Mouse (Mus musculus) heart, postnatal 4 days (tissue): ENCODE data around the gene Rnf215. TPM values are rescaled to one million over a fixed set of nuclear protein-coding genes. Genes with fewer than 3 reads are reported as not detected.
"Not testable (repeated sequence)": the region's sequence is repeated elsewhere in the genome, so short reads cannot be mapped to it uniquely, and the experiment has no call there.

Experiments
- DNase-seq: peaks from one replicate; pipeline ENCODE4 v3.0.0; 2021
- total RNA-seq, 2 experiments: library from RNA; stranded (reverse); gene quantifications; 2 replicates each; pipeline ENCODE4 v1.2.3; 2021

The Rnf215 gene
- total RNA-seq, result 10 to 100 TPM; 17.5 to 18.3 TPM

DNA sequence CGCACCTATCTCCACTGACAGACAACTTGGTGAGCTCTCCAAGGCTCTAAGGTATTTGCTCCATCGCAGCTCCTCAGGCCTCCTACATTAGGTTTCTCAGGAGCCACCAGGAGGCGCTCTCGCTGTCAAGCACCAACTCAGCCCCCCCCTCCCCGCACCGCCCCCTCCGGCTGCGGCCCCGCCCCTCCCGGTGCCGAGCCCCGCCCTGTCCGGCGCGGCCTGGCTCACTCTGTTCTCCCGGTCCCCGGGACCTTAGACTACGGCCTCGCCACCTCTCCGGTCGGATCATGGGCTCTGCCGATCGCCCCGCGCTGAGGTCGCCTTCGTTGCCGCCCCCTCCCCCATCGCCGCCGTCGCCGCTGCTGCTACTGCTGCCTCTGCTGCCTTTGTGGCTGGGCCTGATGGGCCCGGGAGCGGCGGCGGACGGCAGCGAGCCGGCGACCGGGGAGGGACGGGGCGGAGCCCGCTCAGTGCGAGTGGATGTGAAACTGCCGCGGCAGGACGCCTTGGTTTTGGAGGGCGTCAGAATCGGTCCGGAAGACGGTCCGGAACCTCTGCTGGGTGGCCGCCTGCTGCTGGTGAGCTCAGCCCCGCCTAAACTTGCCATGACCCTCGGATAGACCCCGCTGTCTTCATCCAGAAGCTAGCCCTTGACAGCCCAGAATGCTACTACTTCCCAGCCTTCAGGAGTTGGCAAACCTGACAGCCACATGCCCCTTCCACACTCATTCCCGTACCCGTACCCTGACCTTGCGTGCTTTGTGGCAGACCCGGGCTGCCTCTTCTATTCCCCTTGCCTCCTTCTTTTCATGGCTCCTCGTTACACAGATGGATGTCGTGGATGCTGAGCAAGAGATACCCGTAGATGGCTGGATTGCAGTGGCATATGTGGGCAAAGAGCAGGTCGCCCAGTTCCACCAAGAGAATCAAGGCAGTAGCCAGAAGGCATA is at the start of gene Rnf215:
TSS of gene Rnf215 (plus strand) at position 217 of the 950 bp plus-strand sequence.
- DNase-seq, result peak; percentile 93

DNA sequence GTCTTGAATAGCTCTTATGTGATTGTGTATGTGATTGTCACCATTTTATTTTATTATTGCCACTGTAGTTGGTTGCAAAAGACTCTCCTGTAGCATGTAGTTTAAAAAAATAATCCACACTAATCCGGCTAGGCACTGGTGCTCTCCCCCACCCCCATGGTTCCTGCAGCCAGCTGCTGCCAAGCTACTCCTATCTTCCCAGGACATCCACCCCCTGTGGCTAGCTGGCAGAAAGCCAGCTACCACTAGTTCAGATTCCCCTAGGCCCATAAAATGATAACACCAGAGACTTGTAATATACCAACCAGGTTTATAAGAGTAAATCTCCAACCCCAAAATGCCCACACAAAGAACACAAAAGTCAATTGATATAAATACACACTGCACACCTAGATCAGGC is 48.8 kb upstream of the Rnf215 start:
- no peak for DNase-seq

DNA sequence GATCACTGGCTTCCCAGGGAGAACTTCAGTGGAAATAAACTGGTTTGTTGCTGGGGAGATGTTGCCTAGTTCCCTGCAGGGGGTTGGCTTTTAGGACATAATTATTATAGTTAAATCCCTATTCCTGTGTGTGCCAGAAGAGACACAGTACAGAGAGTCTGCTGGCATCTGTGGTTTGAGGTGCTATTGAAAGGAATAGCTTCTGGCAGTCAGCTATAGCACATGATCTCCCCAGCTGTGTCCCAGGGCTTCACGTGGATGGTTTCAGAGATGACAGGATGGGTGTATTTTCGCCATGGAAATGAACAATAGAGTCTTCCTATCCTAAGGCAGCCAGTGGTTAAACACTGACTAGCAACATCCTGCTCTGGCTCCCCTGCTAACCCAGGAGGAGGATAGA is 47.7 kb upstream of the Rnf215 start:
- DNase-seq, result no peak

DNA sequence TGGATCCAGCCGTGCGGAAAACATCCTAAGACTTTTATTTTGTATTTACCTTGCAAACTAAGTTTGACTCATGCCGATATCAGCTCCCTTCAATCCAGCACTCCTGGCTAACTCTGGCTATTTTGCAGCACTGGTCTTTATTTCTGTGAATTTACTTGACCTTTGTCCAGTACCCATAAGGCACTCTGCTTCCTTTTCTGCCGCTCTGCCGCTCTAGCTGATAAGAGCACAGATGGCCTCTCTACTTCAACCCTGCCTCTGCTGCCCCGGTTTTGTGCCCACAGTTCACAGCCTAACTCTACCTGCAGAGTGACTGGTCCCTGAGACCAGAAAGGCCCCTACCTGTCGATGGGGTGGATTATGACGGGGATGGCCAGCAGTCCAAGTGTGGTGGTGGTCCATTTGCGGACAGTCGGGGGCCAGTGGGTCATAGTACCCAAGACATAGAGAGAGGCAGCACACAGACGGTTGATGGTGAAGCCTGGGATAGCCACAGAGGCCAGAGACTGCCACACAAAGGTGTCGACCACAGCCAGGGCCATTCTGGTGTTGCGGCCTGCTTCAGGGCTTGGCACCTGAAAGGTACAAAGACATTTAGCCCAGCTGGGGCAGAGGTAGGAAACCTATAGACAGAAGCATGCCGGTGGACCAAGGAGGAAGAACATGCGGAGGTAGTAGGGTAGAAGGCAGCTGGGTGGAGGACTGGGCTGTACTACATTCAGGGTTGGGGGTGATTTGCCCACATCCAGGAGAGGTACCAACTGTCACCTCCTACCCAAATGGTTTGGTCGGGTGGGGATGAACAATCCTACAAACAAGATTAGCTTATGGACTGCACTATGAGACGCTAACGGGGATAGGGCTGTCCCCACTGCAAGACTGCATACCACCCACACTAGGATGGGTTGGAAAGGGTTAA is 41.3 kb upstream of the Rnf215 start:
- no peak for DNase-seq

- DNase-seq, result peak; percentile 77
These were observed 40.4 kb upstream of the Rnf215 start for GRCm38 (mm10) chr11:4094378-4095170.

- DNase-seq, result peak; percentile 71
These were observed 39.6 kb upstream of the Rnf215 start, which contains the start of gene Mtfp1 for GRCm38 (mm10) chr11:4095171-4096053. Mtfp1 (minus strand) TSS chr11:4095445.

GRCm38 (mm10) chr11:4096054-4096984 is 38.7 kb upstream of the Rnf215 start:
- DNase-seq, result peak; percentile 98

DNA sequence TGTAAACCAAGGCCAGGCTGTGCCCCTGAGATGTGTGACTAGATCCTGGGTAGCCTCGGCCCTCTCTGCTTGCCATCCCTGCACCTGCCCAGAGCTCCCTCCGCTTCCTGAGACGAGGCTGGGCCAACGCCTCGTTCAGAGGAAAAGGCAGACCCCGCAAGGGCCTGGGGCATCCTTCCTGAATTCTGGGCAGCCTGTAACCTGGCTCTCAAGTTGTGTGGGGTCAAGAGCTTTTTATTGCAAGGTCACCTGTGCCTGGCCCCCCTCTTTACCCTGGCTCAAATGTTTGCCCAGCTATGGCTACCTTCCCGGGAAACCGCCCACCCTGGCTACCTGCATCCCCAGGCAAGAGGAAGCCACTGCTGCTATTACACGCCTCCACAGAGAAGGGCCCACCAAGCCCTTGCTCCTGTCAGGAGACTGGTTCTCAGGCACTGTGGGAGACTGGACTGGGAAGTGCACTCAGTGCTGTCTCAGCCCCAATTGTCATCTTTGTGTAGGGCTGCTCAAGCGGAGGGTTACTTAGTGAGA is 37.8 kb upstream of the Rnf215 start:
- DNase-seq, result no peak

DNA sequence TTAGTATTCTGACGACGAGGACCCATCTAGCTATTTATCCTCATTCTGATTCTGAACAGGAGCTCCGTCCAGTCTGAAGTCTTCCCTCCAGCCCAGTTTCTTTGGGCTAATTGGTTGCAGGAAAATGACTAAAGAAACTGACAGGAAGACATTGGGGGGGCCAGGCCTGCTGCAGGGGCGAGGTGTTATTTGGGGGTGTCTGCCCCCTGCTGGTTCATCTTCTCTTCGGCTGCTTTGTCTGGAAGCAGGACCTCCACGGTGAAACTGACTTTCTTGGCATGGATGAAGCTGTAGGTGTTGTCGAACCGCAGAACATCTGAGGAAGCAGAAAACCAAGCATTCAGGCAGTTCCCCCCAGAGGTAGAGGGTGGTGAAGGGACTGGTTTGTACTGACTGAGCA is 36.9 kb upstream of the Rnf215 start:
- no peak for DNase-seq

DNA sequence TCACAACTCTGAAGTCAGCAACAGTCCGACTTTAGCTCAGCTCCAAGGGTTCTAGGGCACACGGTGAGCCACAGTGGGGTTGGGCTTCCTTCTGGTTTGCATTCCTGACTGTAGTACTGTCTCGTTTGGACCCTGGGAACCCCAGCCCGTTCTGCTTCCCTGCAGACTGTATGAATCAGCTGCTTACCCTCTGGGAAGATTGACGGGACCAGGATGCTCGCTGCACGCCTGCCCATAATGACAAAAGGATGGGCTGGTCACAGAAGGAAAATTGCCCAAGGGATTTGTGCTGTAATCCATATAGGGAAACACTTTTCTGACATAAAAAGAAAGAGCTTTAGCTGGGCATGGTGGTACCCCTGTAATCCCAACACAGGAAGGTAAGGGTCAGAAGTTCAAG is 36.2 kb upstream of the Rnf215 start:
- DNase-seq, result no peak

GRCm38 (mm10) chr11:4099447-4099846 is 35.6 kb upstream of the Rnf215 start:
- no peak for DNase-seq

GRCm38 (mm10) chr11:4101851-4102250 is 33.2 kb upstream of the Rnf215 start:
- DNase-seq, result no peak

DNA sequence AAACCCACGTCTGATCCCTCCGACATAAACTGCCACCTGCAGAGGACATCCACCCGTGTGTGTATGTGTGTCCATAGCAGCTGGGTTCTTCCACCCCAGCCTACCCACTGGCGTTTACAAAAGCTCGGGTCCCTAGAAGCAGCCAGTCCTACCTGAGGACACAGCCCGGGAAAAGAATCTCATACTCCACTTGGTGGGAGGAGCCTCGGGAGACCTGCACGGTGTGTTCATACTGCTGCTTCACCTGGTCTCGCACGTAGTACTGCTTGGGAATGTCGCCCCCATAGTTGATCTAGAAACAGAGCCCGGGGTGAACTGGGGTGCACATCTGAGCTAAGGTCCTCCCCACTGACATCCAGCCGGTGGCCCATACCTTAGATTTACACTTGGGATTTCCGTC is 31.5 kb upstream of the Rnf215 start:
- no peak for DNase-seq

- no peak for DNase-seq
These were observed 30.0 kb upstream of the Rnf215 start for GRCm38 (mm10) chr11:4104989-4105388.

DNA sequence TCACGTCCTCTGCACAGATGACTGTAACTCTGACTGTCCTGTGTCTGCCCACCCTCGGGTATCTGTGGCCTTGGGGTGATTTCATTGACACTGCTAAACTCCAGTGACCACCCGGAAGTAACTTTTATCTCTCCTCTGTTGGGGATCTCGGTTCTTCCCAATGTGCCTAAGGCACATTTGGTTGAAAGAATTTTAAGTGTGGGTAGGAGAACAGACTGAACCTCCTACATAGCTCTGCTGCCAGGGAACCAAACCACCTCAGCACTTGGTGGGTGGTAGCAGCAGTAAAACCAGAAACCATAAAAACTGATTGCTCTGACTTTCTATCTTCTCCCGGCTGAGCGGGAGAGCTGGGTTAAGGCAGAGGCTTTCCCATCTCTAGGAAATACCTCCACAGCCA is 29.6 kb upstream of the Rnf215 start:
- no peak for DNase-seq

GRCm38 (mm10) chr11:4107901-4108300 is 27.1 kb upstream of the Rnf215 start:
- DNase-seq, result not testable (repeated sequence)

GRCm38 (mm10) chr11:4108691-4109090 is 26.3 kb upstream of the Rnf215 start:
- no peak for DNase-seq

GRCm38 (mm10) chr11:4112033-4112432 is 23.0 kb upstream of the Rnf215 start:
- DNase-seq, result no peak

DNA sequence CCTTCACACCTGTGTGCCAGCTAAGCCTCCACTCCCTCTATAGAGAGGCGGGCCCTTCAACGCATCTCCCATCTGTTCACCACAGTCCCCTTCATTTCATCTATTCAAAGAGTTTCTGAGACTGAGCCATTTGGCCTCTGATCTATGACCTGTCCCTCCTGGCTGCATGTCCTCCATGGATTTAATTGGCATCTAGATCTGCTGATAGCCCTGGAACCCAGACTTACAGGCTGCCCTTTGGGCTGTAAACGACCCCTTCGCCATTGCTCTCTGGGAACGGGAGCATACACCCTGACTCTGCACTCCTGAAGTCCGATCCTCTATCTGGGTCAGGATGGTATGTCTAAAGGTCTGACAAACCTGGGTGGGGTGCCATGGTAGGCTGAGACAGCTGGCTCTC is 22.1 kb upstream of the Rnf215 start:
- DNase-seq, result no peak

GRCm38 (mm10) chr11:4113496-4113895 is 21.5 kb upstream of the Rnf215 start:
- DNase-seq, result no peak
